Mouse (Mus musculus) neural tube, embryonic 10.5 days (tissue): ENCODE measurements at regions not wholly inside any gene's neighbourhood (a gene's known extent, or its start where the extent isn't known, plus 50 kb on each side); places are given as distances from the start of the nearest gene placed in this dataset.

Source experiments
- DNase-seq: peaks from one replicate; pipeline ENCODE4 v3.0.0-alpha.2; 2017; ENCODE audit warnings: low spot score; ENCODE audit errors: extremely low spot score

- no peak for DNase-seq
Observed at GRCm38 (mm10) chr2:51073040-51073594, 75.8 kb downstream of the Rnd3 start.

- no peak for DNase-seq
Observed at GRCm38 (mm10) chr2:51072346-51072885, 76.5 kb downstream of the Rnd3 start.

DNA sequence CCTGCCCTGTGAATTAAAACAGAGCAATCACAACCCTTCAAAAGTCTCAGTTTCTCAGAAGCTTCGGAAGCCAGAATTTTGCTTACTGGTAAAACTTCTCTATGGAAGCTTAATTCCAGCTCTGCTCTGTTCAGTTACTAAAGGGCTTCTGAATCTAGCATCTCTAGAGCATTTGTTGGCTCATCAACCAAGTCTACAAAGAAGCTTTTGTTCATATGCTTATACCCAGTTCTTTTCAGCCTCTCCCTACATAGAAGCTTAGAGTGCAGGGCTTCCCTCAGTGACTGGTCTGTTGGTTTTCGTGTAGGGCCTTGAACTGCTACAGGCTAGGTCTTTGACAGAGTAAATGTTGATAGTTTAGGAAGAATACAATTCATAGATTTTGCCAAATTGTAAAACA lies 78.0 kb downstream of the Rnd3 start:
- DNase-seq, result no peak

- DNase-seq, result peak; percentile 56
Observed at GRCm38 (mm10) chr2:51066423-51066831, 82.5 kb downstream of the Rnd3 start.

- no peak for DNase-seq
Observed at GRCm38 (mm10) chr2:51065821-51066220, 83.1 kb downstream of the Rnd3 start.

GRCm38 (mm10) chr2:51064821-51065220 lies 84.1 kb downstream of the Rnd3 start:
- DNase-seq, result no peak

GRCm38 (mm10) chr2:51062049-51062448 lies 86.9 kb downstream of the Rnd3 start:
- no peak for DNase-seq

DNA sequence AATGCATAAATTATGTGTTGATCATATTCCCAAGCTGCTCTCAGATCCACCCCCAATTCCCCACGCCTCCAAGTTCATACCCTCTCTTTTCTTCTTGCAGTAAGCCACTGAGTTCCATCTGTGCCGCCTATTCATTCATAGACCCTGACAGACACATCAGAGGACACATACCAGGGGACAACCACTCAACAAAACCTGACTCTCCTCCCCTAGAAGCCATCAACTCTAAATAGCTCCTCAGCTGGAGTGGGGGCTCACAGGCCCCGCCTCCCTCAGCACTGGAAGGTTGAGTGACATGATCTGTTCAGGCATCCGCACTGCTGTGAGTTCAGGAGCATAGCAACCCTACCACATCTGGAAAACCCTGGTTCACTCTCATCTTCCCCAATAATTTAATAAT lies 90.8 kb downstream of the Rnd3 start:
- DNase-seq, result no peak

DNA sequence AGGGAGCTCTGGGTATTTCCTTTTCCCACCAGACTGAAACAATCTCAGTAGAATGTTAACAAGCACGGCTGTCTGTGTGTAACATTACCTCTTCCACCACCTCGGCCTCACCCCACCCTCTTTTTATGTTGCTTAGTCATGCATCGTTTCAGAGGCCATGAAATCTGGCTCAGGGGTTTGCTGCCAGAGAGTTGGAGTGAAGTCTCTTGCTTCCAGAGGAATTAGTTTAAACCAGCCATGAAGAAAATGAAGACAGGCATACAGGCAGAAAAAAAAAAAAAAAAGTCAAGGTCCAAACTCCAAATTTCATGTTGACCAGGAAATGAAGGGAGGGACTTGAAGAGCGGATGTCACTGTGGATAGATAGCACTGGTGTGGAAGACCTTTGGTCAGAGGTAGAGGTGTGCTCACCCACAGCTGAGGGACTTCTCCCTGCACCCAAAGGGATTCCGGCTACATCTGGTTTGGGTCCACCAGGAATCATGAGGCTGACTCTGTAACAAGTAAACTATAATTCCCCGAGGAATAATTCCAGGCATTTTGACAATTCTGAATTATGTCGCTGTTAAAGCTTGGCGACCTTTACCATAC lies 92.7 kb downstream of the Rnd3 start:
- peak; percentile 31 for DNase-seq

DNA sequence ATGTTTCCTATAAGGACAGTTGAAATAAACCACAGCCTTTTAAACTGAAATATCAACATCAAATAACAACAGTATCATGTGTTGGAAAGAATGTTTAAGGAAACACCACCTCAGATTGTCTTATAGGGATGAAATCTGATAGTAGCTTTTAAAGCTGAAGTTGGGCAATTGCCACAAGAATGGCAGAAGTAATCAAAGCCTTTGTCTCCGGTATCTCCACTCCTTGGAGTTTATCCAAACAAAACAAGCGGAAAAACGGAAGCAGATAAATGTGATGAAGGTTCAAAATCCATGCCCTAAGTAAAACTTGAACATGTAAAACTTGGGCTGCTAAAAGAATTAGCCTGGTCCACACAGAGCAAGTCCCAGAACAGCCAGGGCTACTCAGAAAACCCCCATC lies 93.6 kb downstream of the Rnd3 start:
- DNase-seq, result no peak

- DNase-seq, result no peak
Observed at GRCm38 (mm10) chr2:51049834-51050170, 99.1 kb downstream of the Rnd3 start.

DNA sequence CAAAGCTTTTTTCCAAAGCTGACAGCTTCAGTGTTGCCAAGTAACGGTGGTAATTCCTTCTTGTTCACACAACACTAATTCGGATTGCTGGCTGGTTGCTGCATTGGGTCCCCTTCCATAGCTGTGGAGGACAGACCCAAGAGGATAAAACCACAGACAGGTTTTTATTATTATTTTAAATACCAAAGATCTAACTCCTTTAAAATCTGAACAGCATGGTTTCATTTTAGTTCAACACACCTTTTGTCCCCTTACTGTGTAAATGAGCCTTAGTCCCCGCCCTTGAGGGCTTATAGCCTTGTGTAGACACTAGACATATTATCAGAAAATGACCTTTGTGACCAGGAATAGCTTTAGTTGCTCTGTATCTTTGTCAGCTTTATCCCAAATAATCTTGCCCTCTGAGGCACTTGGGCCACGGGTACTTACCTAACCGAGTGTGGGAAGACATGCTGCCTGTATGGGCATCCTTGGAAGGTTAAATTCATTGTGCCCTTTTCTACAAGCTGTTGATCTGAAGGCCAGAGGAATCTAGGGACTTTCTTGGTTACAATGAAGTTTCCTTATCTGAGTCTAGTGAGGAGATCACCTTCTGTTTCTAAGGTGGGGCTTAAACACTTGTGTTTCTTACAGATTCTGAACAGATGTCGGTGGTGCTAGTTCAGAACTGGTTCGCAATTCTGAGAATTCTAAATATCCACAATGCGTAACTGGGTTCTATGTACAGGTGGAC lies 99.6 kb downstream of the Rnd3 start:
- no peak for DNase-seq

DNA sequence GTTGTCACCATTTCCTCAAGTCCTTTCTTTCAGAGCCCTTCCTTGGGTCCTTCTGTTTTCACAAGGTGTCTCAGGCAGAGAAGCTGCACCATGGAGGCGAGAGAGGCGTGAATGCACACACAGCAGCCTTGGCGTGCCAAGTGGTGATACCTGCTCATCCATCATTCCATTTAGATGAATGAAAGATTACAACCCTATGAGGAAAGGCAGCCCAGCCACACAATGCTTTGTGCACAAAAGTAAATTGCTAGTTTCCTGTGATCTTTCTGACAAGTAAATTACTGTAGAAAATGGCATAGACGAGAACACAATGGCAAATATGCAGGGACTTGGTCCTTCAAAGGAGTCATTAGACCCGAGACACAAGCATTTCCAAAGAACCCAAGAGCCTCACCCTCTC lies 101.4 kb downstream of the Rnd3 start:
- DNase-seq, result no peak

DNA sequence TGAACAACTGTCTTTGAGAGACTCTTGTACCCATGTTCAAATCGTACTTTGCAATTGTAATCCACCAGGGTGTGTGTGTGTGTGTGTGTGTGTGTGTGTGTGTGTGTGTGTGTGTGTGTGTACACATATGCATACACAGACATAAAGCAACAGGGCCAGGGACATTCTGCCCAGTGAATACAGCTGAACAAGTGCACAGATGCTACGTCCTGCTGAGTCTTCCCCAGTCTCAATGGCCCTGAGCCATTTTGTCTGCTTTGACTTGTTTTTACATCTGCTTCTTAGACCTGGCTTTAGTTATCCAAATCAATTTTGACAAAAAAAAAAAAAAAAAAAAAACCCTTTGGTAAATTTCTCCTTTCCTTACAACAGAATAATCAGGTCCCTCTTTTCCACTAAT lies 103.3 kb downstream of the Rnd3 start:
- DNase-seq, result no peak

DNA sequence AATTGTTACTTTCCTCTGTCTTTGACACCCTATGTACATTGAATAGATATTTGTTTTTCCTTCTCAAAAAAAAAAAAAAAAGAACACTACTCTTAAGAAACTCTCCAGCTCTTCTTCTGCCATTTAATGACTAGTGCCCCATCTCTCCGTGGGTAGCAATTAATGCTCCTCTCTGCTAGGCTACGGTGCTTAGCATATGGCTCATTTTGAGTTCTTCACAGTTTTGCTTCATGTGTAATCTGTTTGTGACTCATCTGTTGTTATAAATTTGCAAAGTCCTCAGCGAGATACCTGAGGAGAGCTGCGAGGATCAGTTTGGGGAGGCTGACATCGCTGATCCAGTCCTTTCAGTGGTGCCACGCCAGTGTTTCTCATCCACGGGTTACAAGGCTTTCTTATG lies 107.8 kb downstream of the Rnd3 start:
- DNase-seq, result no peak

- no peak for DNase-seq
Observed at GRCm38 (mm10) chr2:51038685-51039084, 110.2 kb downstream of the Rnd3 start.

DNA sequence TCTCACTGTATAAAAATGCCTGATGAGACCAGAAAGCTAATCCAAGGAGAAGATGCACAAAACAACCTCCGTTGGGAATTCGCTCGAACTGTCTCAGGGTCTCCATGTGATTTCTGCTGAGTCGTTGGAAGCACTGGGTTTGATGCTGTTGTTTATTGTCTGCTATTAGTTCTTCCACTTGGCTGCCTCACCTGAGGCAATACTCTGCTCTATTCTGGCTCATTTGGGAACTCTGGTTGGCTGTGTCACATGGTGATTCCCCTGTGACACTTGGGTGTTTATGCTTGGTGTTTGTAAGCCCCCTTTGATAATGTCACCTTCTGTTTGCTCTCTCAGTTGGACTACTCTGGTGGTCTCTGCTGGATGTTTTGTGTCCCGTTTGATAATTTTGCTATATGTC lies 111.9 kb downstream of the Rnd3 start:
- DNase-seq, result no peak

GRCm38 (mm10) chr2:51036190-51036755 lies 112.6 kb downstream of the Rnd3 start:
- DNase-seq, result no peak

- no peak for DNase-seq
Observed at GRCm38 (mm10) chr2:51033881-51034280, 115.0 kb downstream of the Rnd3 start.

- DNase-seq, result no peak
Observed at GRCm38 (mm10) chr2:51022479-51022878, 126.4 kb downstream of the Rnd3 start.

- DNase-seq, result no peak
Observed at GRCm38 (mm10) chr2:51016129-51016402, 132.8 kb downstream of the Rnd3 start.

GRCm38 (mm10) chr2:51015360-51016128 lies 133.4 kb downstream of the Rnd3 start:
- no peak for DNase-seq
